Mouse (Mus musculus) liver, adult 2 months (tissue): ENCODE data around the gene Nefh.

Experiments used
- CTCF ChIP-seq: fragments of 200-500 bp; IDR thresholded peaks from 2 replicates; pipeline ENCODE4 v1.5.1; 2011; ENCODE audit warnings: low read depth, low read length, control low read depth
- POLR2A ChIP-seq: fragments of 200-500 bp; IDR thresholded peaks from 2 replicates; pipeline ENCODE4 v1.6.1; 2011; ENCODE audit warnings: low read length, control low read depth; ENCODE audit not compliant: insufficient read depth; ENCODE audit errors: extremely low read depth

DNA sequence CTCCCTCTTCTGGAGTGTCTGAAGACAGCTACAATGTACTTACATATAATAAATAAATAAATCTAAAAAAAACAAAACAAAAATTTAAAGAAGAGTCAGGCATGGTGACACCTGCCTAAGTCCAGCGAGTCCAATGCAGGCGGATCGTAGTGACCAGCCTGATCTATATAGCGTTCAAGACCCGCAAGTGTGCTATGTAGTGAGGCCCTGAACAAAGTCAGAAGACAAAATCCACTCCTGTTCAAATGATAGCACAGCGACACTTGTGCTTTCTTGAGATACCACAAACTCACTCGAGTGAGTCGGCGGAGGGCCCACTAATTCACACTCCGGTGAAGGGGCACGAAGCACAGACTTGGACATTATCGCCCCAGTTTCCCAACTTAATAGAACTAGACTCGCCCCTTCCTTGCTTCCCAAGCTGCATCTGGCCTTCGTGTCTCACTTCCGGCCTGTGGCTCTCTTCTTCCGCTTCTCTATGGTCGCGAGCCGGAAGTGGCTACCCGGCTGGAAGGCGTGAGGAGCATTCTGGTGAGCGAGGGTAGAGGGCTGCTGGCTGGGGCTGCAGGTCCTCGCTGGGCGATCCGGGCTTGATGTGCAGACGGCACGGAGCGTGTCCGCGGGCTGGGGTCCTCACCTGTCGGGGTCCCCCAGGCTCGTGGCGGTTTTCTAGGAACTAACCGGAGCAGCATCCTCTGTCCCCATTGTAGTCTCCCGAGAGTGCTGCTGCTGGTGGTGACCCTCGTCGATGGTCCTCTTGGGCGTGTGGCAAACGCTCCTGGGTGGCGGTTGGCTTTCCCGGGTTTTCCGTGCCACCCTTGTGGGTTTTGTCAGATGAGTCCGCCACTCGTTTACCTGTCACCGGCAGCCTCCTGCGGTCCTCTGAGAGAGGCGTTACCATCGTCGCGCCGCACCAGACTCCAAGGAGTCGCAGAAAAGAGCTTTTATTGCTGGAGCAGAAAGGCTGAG is 52.7 kb downstream of the Nefh start, which contains the start of gene Thoc5:
- TF ChIP-seq CTCF, result no peak
- 0 out of 2 replicates have a peak, but pooled peaks have one; percentile 16 for TF ChIP-seq POLR2A
